Mouse (Mus musculus): ENCODE data around the gene Med20. TPM values are rescaled to one million over a fixed set of nuclear protein-coding genes. Genes with fewer than 3 reads are reported as not detected.

Med20 gene
- total and polyA plus RNA-seq, 3 experiments = 17.4 to 40.6 (median 32.9) TPM

Other genes starting within 250 kb of the Med20 start
- gene Mrps10, start 242.7 kb upstream of the Med20 start, total RNA-seq (2021) = 10 to 100 TPM; 40.8 to 50.0 TPM
- gene Mrps10, start 242.7 kb upstream of the Med20 start, polyA plus RNA-seq (2012; rRNA removed) = 19.4 and 28.3 TPM in 2 replicates
- gene Guca1b, start 226.2 kb upstream of the Med20 start, total RNA-seq (2021) = 1 to 10 TPM in 1 of 2 experiments, under 1 TPM in 1; 0.38 to 3.2 TPM
- 2.5 and 2.6 TPM in 2 replicates for gene Guca1b, start 226.2 kb upstream of the Med20 start, polyA plus RNA-seq (2012; rRNA removed)
- 1 to 10 TPM; 1.6 to 3.0 TPM for gene Guca1a, start 211.0 kb upstream of the Med20 start, total RNA-seq (2021)
- gene Guca1a, start 211.0 kb upstream of the Med20 start, polyA plus RNA-seq (2012; rRNA removed) = 4.0 and 5.0 TPM in 2 replicates
- under 1 TPM; 0.92 to 0.97 TPM for gene AI661453, start 175.0 kb upstream of the Med20 start, total RNA-seq (2021)
- 0.36 and 0.73 TPM in 2 replicates for gene AI661453, start 175.0 kb upstream of the Med20 start, polyA plus RNA-seq (2012; rRNA removed)
- gene 1700001C19Rik, start 174.2 kb upstream of the Med20 start, total RNA-seq (2021) = not detected
- gene 1700001C19Rik, start 174.2 kb upstream of the Med20 start, polyA plus RNA-seq (2012; rRNA removed) = 0.24 TPM in 1 of 2 replicates, not detected in the other
- gene Taf8, start 109.3 kb upstream of the Med20 start, total RNA-seq (2021) = 10 to 100 TPM; 19.5 to 19.8 TPM
- 12.5 and 15.6 TPM in 2 replicates for gene Taf8, start 109.3 kb upstream of the Med20 start, polyA plus RNA-seq (2012; rRNA removed)
- 100 to 1,000 TPM; 326 to 471 TPM for gene Ccnd3, start 106.5 kb upstream of the Med20 start, total RNA-seq (2021)
- 1,307 and 1,375 TPM in 2 replicates for gene Ccnd3, start 106.5 kb upstream of the Med20 start, polyA plus RNA-seq (2012; rRNA removed)
- 10 to 100 TPM; 17.6 to 22.5 TPM for gene Bysl, start 90 bp upstream of the Med20 start, total RNA-seq (2021)
- 9.4 and 11.7 TPM in 2 replicates for gene Bysl, start 90 bp upstream of the Med20 start, polyA plus RNA-seq (2012; rRNA removed)
- 1 to 10 TPM; 2.1 to 2.8 TPM for gene Gm20517, start within 50 bp of the Med20 start, total RNA-seq (2021)
- gene Gm20517, start within 50 bp of the Med20 start, polyA plus RNA-seq (2012; rRNA removed) = 1.8 and 3.1 TPM in 2 replicates
- gene Usp49, start 19.1 kb downstream of the Med20 start, total RNA-seq (2021) = 1 to 10 TPM; 4.6 to 4.8 TPM
- gene Usp49, start 19.1 kb downstream of the Med20 start, polyA plus RNA-seq (2012; rRNA removed) = 5.4 and 6.6 TPM in 2 replicates
- 100 to 1,000 TPM; 223 to 242 TPM for gene Tomm6, start 76.8 kb downstream of the Med20 start, total RNA-seq (2021)
- 81.0 and 81.3 TPM in 2 replicates for gene Tomm6, start 76.8 kb downstream of the Med20 start, polyA plus RNA-seq (2012; rRNA removed)
- 1 to 10 TPM; 2.6 to 6.9 TPM for gene Frs3, start 77.4 kb downstream of the Med20 start, total RNA-seq (2021)
- gene Frs3, start 77.4 kb downstream of the Med20 start, polyA plus RNA-seq (2012; rRNA removed) = 18.6 and 21.6 TPM in 2 replicates
- gene Gm21981, start 82.9 kb downstream of the Med20 start, total RNA-seq (2021) = under 1 TPM; 0.43 to 0.86 TPM
- gene Gm21981, start 82.9 kb downstream of the Med20 start, polyA plus RNA-seq (2012; rRNA removed) = 0.44 and 1.1 TPM in 2 replicates
- gene Prickle4, start 83.2 kb downstream of the Med20 start, total RNA-seq (2021) = 1 to 10 TPM; 3.5 to 3.7 TPM
- gene Prickle4, start 83.2 kb downstream of the Med20 start, polyA plus RNA-seq (2012; rRNA removed) = 10.6 and 13.7 TPM in 2 replicates
- gene Pgc, start 115.3 kb downstream of the Med20 start, total RNA-seq (2021) = not detected
- 1.6 and 27.4 TPM in 2 replicates for gene Pgc, start 115.3 kb downstream of the Med20 start, polyA plus RNA-seq (2012; rRNA removed)
- 10 to 100 TPM; 14.7 to 24.5 TPM for gene Tfeb, start 125.4 kb downstream of the Med20 start, total RNA-seq (2021)
- gene Tfeb, start 125.4 kb downstream of the Med20 start, polyA plus RNA-seq (2012; rRNA removed) = 65.7 and 100.0 TPM in 2 replicates
- 1 to 10 TPM; 1.2 to 2.1 TPM for gene Mdfi, start 223.1 kb downstream of the Med20 start, total RNA-seq (2021)
- gene Mdfi, start 223.1 kb downstream of the Med20 start, polyA plus RNA-seq (2012; rRNA removed) = 15.8 and 24.2 TPM in 2 replicates

Data from adrenal gland, adult 2 months (tissue).